Mouse (Mus musculus): ENCODE results near the gene Hsp90aa1.
A peak's percentile ranks its signal among the peaks of the same experiment; 100 is the strongest.
"Not testable (repeated sequence)": the region's sequence is repeated elsewhere in the genome, so short reads cannot be mapped to it uniquely, and the experiment has no call there.

Gene Hsp90aa1

GRCm38 (mm10) chr12:110702556-110702955, at the start of gene Hsp90aa1:
TSS of gene Hsp90aa1 (minus strand) at chr12:110702728.
- DNase-seq (ENCODE audit: low spot score) = no peak

GRCm38 (mm10) chr12:110750770-110751439, 48.4 kb upstream of the Hsp90aa1 start:
- no peak for DNase-seq (ENCODE audit: low spot score)

GRCm38 (mm10) chr12:110738158-110738921, 35.8 kb upstream of the Hsp90aa1 start:
- peak; percentile 29 for DNase-seq (ENCODE audit: low spot score)

GRCm38 (mm10) chr12:110737170-110738157, 34.9 kb upstream of the Hsp90aa1 start, which contains the start of gene Wdr20:
TSS of gene Wdr20 (plus strand) at chr12:110737944.
- peak; percentile 95 for DNase-seq (ENCODE audit: low spot score)

- DNase-seq (ENCODE audit: low spot score) = peak; percentile 20
Observed at GRCm38 (mm10) chr12:110736641-110737040, 34.1 kb upstream of the Hsp90aa1 start.

- not testable (repeated sequence) for DNase-seq (ENCODE audit: low spot score)
Observed at GRCm38 (mm10) chr12:110733254-110733653, 30.7 kb upstream of the Hsp90aa1 start.

- DNase-seq (ENCODE audit: low spot score) = no peak
Observed at GRCm38 (mm10) chr12:110726428-110726827, 23.9 kb upstream of the Hsp90aa1 start.

GRCm38 (mm10) chr12:110725489-110725888, 23.0 kb upstream of the Hsp90aa1 start:
- no peak for DNase-seq (ENCODE audit: low spot score)

GRCm38 (mm10) chr12:110725051-110725450, 22.5 kb upstream of the Hsp90aa1 start:
- no peak for DNase-seq (ENCODE audit: low spot score)

GRCm38 (mm10) chr12:110716004-110716403, 13.5 kb upstream of the Hsp90aa1 start:
- DNase-seq (ENCODE audit: low spot score) = no peak

GRCm38 (mm10) chr12:110714215-110714614, 11.7 kb upstream of the Hsp90aa1 start:
- DNase-seq (ENCODE audit: low spot score) = no peak

GRCm38 (mm10) chr12:110713784-110714183, 11.3 kb upstream of the Hsp90aa1 start:
- no peak for DNase-seq (ENCODE audit: low spot score)

- DNase-seq (ENCODE audit: low spot score) = no peak
Observed at GRCm38 (mm10) chr12:110711270-110711669, 8.7 kb upstream of the Hsp90aa1 start.

GRCm38 (mm10) chr12:110707451-110707850, 4.9 kb upstream of the Hsp90aa1 start:
- no peak for DNase-seq (ENCODE audit: low spot score)

GRCm38 (mm10) chr12:110706337-110707231, 4.1 kb upstream of the Hsp90aa1 start:
- no peak for DNase-seq (ENCODE audit: low spot score)

- DNase-seq (ENCODE audit: low spot score) = not testable (repeated sequence)
Observed at GRCm38 (mm10) chr12:110705419-110705818, 2.9 kb upstream of the Hsp90aa1 start.

GRCm38 (mm10) chr12:110703682-110704081, 1.2 kb upstream of the Hsp90aa1 start:
- DNase-seq (ENCODE audit: low spot score) = no peak

- DNase-seq (ENCODE audit: low spot score) = peak; percentile 88
Observed at GRCm38 (mm10) chr12:110703008-110703471, 512 bp upstream of the Hsp90aa1 start.

- not testable (repeated sequence) for DNase-seq (ENCODE audit: low spot score)
Observed at GRCm38 (mm10) chr12:110701363-110701762, 1.2 kb downstream of the Hsp90aa1 start.

- no peak for DNase-seq (ENCODE audit: low spot score)
Observed at GRCm38 (mm10) chr12:110700730-110701129, 1.8 kb downstream of the Hsp90aa1 start.

- DNase-seq (ENCODE audit: low spot score) = no peak
Observed at GRCm38 (mm10) chr12:110699171-110699547, 3.4 kb downstream of the Hsp90aa1 start.
